Mouse (Mus musculus): ENCODE measurements around the gene Fam189a1. TPM values are rescaled to one million over a fixed set of nuclear protein-coding genes. Genes with fewer than 3 reads are reported as not detected.

The Fam189a1 gene
- polyA plus RNA-seq, 1 experiment: not detected

- Histone ChIP-seq H3K27me3 (ENCODE audit: control insufficient read depth) (peaks cover 46% of the 10 kb centered on the region), H3K36me3 (ENCODE audit: control insufficient read depth) (no peaks in the 10 kb centered on the region), H3K9me3 (ENCODE audit: control insufficient read depth, low read length) (peaks cover 5% of the 10 kb centered on the region), H3K4me1 (ENCODE audit: control insufficient read depth) (no peaks in the 10 kb centered on the region), H3K4me3 (replicated peaks) (no peak overlapping the region)
- TF ChIP-seq GATA1 (IDR thresholded peaks at IDR 0.05; ENCODE audit: low read length) (no peak), TAL1 (IDR thresholded peaks at IDR 0.05; ENCODE audit: low read length) (no peak)
These were observed 2.5 kb downstream of the Fam189a1 start for GRCm38 (mm10) chr7:65153846-65154245.

GRCm38 (mm10) chr7:65151526-65151925, 4.8 kb downstream of the Fam189a1 start:
- no peaks in the 10 kb centered on the region for H3K36me3 ChIP-seq (ENCODE audit: control insufficient read depth)
- H3K4me3 ChIP-seq (replicated peaks): no peak overlapping the region
- TF ChIP-seq TAL1 (IDR thresholded peaks at IDR 0.05; ENCODE audit: low read length) (no peak), GATA1 (IDR thresholded peaks at IDR 0.05; ENCODE audit: low read length) (no peak)
- no peaks in the 10 kb centered on the region for H3K4me1 ChIP-seq (ENCODE audit: control insufficient read depth)
- peaks cover 26% of the 10 kb centered on the region for H3K27me3 ChIP-seq (ENCODE audit: control insufficient read depth)
- peaks cover 9% of the 10 kb centered on the region for H3K9me3 ChIP-seq (ENCODE audit: control insufficient read depth, low read length)

GRCm38 (mm10) chr7:65149040-65149439, 7.3 kb downstream of the Fam189a1 start:
- no peak overlapping the region for H3K4me3 ChIP-seq (replicated peaks)
- no peaks in the 10 kb centered on the region for H3K36me3 ChIP-seq (ENCODE audit: control insufficient read depth)
- TF ChIP-seq TAL1 (IDR thresholded peaks at IDR 0.05; ENCODE audit: low read length) (no peak), GATA1 (IDR thresholded peaks at IDR 0.05; ENCODE audit: low read length) (no peak)
- peaks cover 9% of the 10 kb centered on the region for H3K9me3 ChIP-seq (ENCODE audit: control insufficient read depth, low read length)
- H3K4me1 ChIP-seq (ENCODE audit: control insufficient read depth): no peaks in the 10 kb centered on the region
- H3K27me3 ChIP-seq (ENCODE audit: control insufficient read depth): peaks cover 5% of the 10 kb centered on the region

GRCm38 (mm10) chr7:65144881-65145280, 11.5 kb downstream of the Fam189a1 start:
- no peak for TF ChIP-seq TAL1 (IDR thresholded peaks at IDR 0.05; ENCODE audit: low read length)
- no peak for TF ChIP-seq GATA1 (IDR thresholded peaks at IDR 0.05; ENCODE audit: low read length)
- H3K27me3 ChIP-seq (ENCODE audit: control insufficient read depth): no peaks in the 10 kb centered on the region

GRCm38 (mm10) chr7:65141907-65142698, 14.3 kb downstream of the Fam189a1 start:
- Histone ChIP-seq H3K36me3 (ENCODE audit: control insufficient read depth) (no peaks in the 10 kb centered on the region), H3K27me3 (ENCODE audit: control insufficient read depth) (no peaks in the 10 kb centered on the region), H3K4me3 (replicated peaks) (no peak overlapping the region), H3K4me1 (ENCODE audit: control insufficient read depth) (no peaks in the 10 kb centered on the region), H3K9me3 (ENCODE audit: control insufficient read depth, low read length) (peaks cover 8% of the 10 kb centered on the region; the same call in 1 of the 2 replicates)
- TF ChIP-seq GATA1 (IDR thresholded peaks at IDR 0.05; ENCODE audit: low read length): no peak

More at GRCm38 (mm10) chr7:65144881-65145280, 11.5 kb downstream of the Fam189a1 start:
- Histone ChIP-seq H3K4me1 (ENCODE audit: control insufficient read depth) (no peaks in the 10 kb centered on the region), H3K9me3 (ENCODE audit: control insufficient read depth, low read length) (peaks cover 9% of the 10 kb centered on the region), H3K4me3 (replicated peaks) (no peak overlapping the region), H3K36me3 (ENCODE audit: control insufficient read depth) (no peaks in the 10 kb centered on the region)

GRCm38 (mm10) chr7:65140832-65141231, 15.5 kb downstream of the Fam189a1 start:
- TF ChIP-seq TAL1 (IDR thresholded peaks at IDR 0.05; ENCODE audit: low read length): no peak
- TF ChIP-seq GATA1 (IDR thresholded peaks at IDR 0.05; ENCODE audit: low read length): no peak

GRCm38 (mm10) chr7:65140099-65140498, 16.3 kb downstream of the Fam189a1 start:
- no peaks in the 10 kb centered on the region for H3K36me3 ChIP-seq (ENCODE audit: control insufficient read depth)
- TF ChIP-seq TAL1 (IDR thresholded peaks at IDR 0.05; ENCODE audit: low read length) (no peak), GATA1 (IDR thresholded peaks at IDR 0.05; ENCODE audit: low read length) (no peak)
- no peaks in the 10 kb centered on the region for H3K4me1 ChIP-seq (ENCODE audit: control insufficient read depth)
- H3K27me3 ChIP-seq (ENCODE audit: control insufficient read depth): no peaks in the 10 kb centered on the region
- H3K4me3 ChIP-seq (replicated peaks): no peak overlapping the region
- H3K9me3 ChIP-seq (ENCODE audit: control insufficient read depth, low read length): peaks cover 8% of the 10 kb centered on the region; the same call in 1 of the 2 replicates

More at GRCm38 (mm10) chr7:65140832-65141231, 15.5 kb downstream of the Fam189a1 start:
- Histone ChIP-seq H3K4me1 (ENCODE audit: control insufficient read depth) (no peaks in the 10 kb centered on the region), H3K27me3 (ENCODE audit: control insufficient read depth) (no peaks in the 10 kb centered on the region), H3K36me3 (ENCODE audit: control insufficient read depth) (no peaks in the 10 kb centered on the region), H3K9me3 (ENCODE audit: control insufficient read depth, low read length) (peaks cover 8% of the 10 kb centered on the region; the same call in 1 of the 2 replicates), H3K4me3 (replicated peaks) (no peak overlapping the region)

- TF ChIP-seq TAL1 (IDR thresholded peaks at IDR 0.05; ENCODE audit: low read length) (no peak), GATA1 (IDR thresholded peaks at IDR 0.05; ENCODE audit: low read length) (no peak)
- no peaks in the 10 kb centered on the region for H3K4me1 ChIP-seq (ENCODE audit: control insufficient read depth)
- H3K36me3 ChIP-seq (ENCODE audit: control insufficient read depth): no peaks in the 10 kb centered on the region
- no peak overlapping the region for H3K4me3 ChIP-seq (replicated peaks)
- H3K9me3 ChIP-seq (ENCODE audit: control insufficient read depth, low read length): peaks cover 10% of the 10 kb centered on the region
- H3K27me3 ChIP-seq (ENCODE audit: control insufficient read depth): no peaks in the 10 kb centered on the region
These were observed 32.6 kb downstream of the Fam189a1 start for GRCm38 (mm10) chr7:65123766-65124165.

GRCm38 (mm10) chr7:65116903-65117302, 39.5 kb downstream of the Fam189a1 start:
- Histone ChIP-seq H3K4me3 (replicated peaks) (no peak overlapping the region), H3K36me3 (ENCODE audit: control insufficient read depth) (no peaks in the 10 kb centered on the region), H3K4me1 (ENCODE audit: control insufficient read depth) (no peaks in the 10 kb centered on the region), H3K9me3 (ENCODE audit: control insufficient read depth, low read length) (peaks cover 19% of the 10 kb centered on the region), H3K27me3 (ENCODE audit: control insufficient read depth) (no peaks in the 10 kb centered on the region)
- no peak for TF ChIP-seq GATA1 (IDR thresholded peaks at IDR 0.05; ENCODE audit: low read length)
- TF ChIP-seq TAL1 (IDR thresholded peaks at IDR 0.05; ENCODE audit: low read length): no peak
